Mouse (Mus musculus) lung, adult 2 months (tissue): ENCODE measurements around the gene Nkg7.

ENCODE experiments used
- CTCF ChIP-seq: fragments of 200-500 bp; IDR thresholded peaks from 2 replicates; pipeline ENCODE4 v1.5.1; 2011; ENCODE audit warnings: mild to moderate bottlenecking, low read length, control low read depth; ENCODE audit not compliant: insufficient read depth
- POLR2A ChIP-seq: fragments of 200-500 bp; IDR thresholded peaks from 2 replicates; pipeline ENCODE4 v1.6.1; 2011; ENCODE audit warnings: low read depth, mild to moderate bottlenecking, control low read depth, low read length, borderline replicate concordance; ENCODE audit errors: extremely low read depth

- 0 out of 2 replicates have a peak, but pooled peaks have one; percentile 5 for TF ChIP-seq CTCF
- no peak for TF ChIP-seq POLR2A
Measured at GRCm38 (mm10) chr7:43464864-43465343, 28.0 kb downstream of the Nkg7 start.
